Mouse (Mus musculus) CH12.LX (cell line): ENCODE data around the gene AW551984. TPM values are rescaled to one million over a fixed set of nuclear protein-coding genes. Genes with fewer than 3 reads are reported as not detected.

Experiments
- DNase-seq: peaks from one replicate; pipeline ENCODE4 v3.0.0-alpha.2; 2013; ENCODE audit errors: extremely low read depth
- H3K27ac ChIP-seq: 2 replicates; pipeline ENCODE4 v1.5.1; 2012; ENCODE audit warnings: low read depth, mild to moderate bottlenecking, control low read depth, moderate library complexity; ENCODE audit not compliant: insufficient read depth
- H3K27me3 ChIP-seq: replicated peaks from 2 replicates; pipeline ENCODE3; 2012; ENCODE audit warnings: inconsistent platforms
- H3K36me3 ChIP-seq, 2 experiments: replicated peaks in 1 of 2; 2 replicates each; pipeline versions ENCODE3 to v1.6.1; 2012; ENCODE audit warnings: inconsistent platforms in 1 of 2, low read length in 1 of 2, mild to moderate bottlenecking in 1 of 2, mixed read lengths in 1 of 2, moderate library complexity in 1 of 2; ENCODE audit not compliant: control insufficient read depth in 1 of 2, insufficient read depth in 1 of 2
- H3K4me1 ChIP-seq, 2 experiments: 2 replicates each; pipeline ENCODE4 v1.6.1; 2012; ENCODE audit warnings: inconsistent platforms in 1 of 2, moderate library complexity in 1 of 2; ENCODE audit not compliant: insufficient read depth in 2 of 2, control insufficient read depth in 1 of 2
- H3K4me2 ChIP-seq: 2 replicates; pipeline ENCODE4 v1.6.1; 2012; ENCODE audit warnings: low read depth, mild to moderate bottlenecking, control low read depth; ENCODE audit not compliant: poor library complexity, insufficient read depth, severe bottlenecking
- H3K4me3 ChIP-seq, 3 experiments: fragments of 150-350 bp in 1 of 3; sonication (generic) in 1 of 3; replicated peaks in 1 of 3; 2 replicates each; pipeline versions ENCODE3 to v1.5.1; 2011 to 2012; ENCODE audit warnings: low read depth in 2 of 3, low read length in 2 of 3, mild to moderate bottlenecking in 2 of 3, moderate library complexity in 2 of 3, control low read depth in 1 of 3, improper control_type of control experiment in 1 of 3, inconsistent platforms in 1 of 3, mixed read lengths in 1 of 3; ENCODE audit not compliant: poor library complexity in 1 of 3
- H3K79me2 ChIP-seq: replicated peaks from 2 replicates; pipeline ENCODE4 v1.6.1; 2012; ENCODE audit warnings: mild to moderate bottlenecking, moderate library complexity; ENCODE audit not compliant: control insufficient read depth, poor library complexity, insufficient read depth, severe bottlenecking; ENCODE audit errors: extremely low read depth
- H3K9ac ChIP-seq: 2 replicates; pipeline ENCODE4 v1.6.1; 2012; ENCODE audit warnings: low read depth, mild to moderate bottlenecking, control low read depth, moderate library complexity; ENCODE audit not compliant: insufficient read depth
- H3K9me3 ChIP-seq: replicated peaks from 2 replicates; pipeline ENCODE3; 2012; ENCODE audit warnings: low read length, inconsistent platforms, mixed read lengths
- BHLHE40 ChIP-seq: IDR thresholded peaks from 2 replicates; pipeline ENCODE4 v1.6.1; 2011; ENCODE audit warnings: mild to moderate bottlenecking, low read depth, low read length, improper control_type of control experiment
- CHD1 ChIP-seq: IDR thresholded peaks from 2 replicates; pipeline ENCODE4 v1.6.1; 2012; ENCODE audit warnings: low read depth, low read length, improper control_type of control experiment, inconsistent platforms
- CTCF ChIP-seq, 2 experiments: IDR thresholded peaks in 1 of 2; conservative IDR thresholded peaks in 1 of 2; 2 replicates each; pipeline ENCODE4 v1.5.1; 2011 to 2012; ENCODE audit warnings: low read depth in 2 of 2, low read length in 2 of 2, improper control_type of control experiment in 1 of 2, inconsistent platforms in 1 of 2, mild to moderate bottlenecking in 1 of 2, moderate library complexity in 1 of 2
- E2F4 ChIP-seq: IDR thresholded peaks from 2 replicates; pipeline ENCODE4 v1.6.1; 2011; ENCODE audit warnings: low read depth, low read length, improper control_type of control experiment; ENCODE audit not compliant: insufficient replicate concordance
- ETS1 ChIP-seq: conservative IDR thresholded peaks from 2 replicates; pipeline ENCODE4 v1.6.1; 2012; ENCODE audit warnings: low read depth, mild to moderate bottlenecking, inconsistent platforms, low read length, improper control_type of control experiment, moderate library complexity
- HCFC1 ChIP-seq: IDR thresholded peaks from 2 replicates; pipeline ENCODE4 v1.6.1; 2012; ENCODE audit warnings: low read depth, mild to moderate bottlenecking, inconsistent platforms, low read length, improper control_type of control experiment
- JUN ChIP-seq: IDR thresholded peaks from 2 replicates; pipeline ENCODE4 v1.6.1; 2011; ENCODE audit warnings: low read depth, mild to moderate bottlenecking, low read length, improper control_type of control experiment, moderate library complexity; ENCODE audit not compliant: insufficient read depth
- JUND ChIP-seq: conservative IDR thresholded peaks from 2 replicates; pipeline ENCODE4 v1.6.1; 2011; ENCODE audit warnings: low read depth, low read length, improper control_type of control experiment
- MAFK ChIP-seq: IDR thresholded peaks from 2 replicates; pipeline ENCODE4 v1.6.1; 2011; ENCODE audit warnings: low read length, improper control_type of control experiment; ENCODE audit not compliant: insufficient replicate concordance
- MYC ChIP-seq: IDR thresholded peaks from 2 replicates; pipeline ENCODE4 v1.6.1; 2011; ENCODE audit warnings: low read depth, mild to moderate bottlenecking, improper control_type of control experiment, low read length
- NELFE ChIP-seq: IDR thresholded peaks from 2 replicates; pipeline ENCODE4 v1.6.1; 2011; ENCODE audit warnings: low read depth, low read length, improper control_type of control experiment
- NRF1 ChIP-seq: IDR thresholded peaks from 2 replicates; pipeline ENCODE4 v1.6.1; 2014; ENCODE audit warnings: low read depth, mild to moderate bottlenecking, inconsistent platforms, low read length, improper control_type of control experiment, moderate library complexity
- PAX5 ChIP-seq: IDR thresholded peaks from 2 replicates; pipeline ENCODE4 v1.6.1; 2012; ENCODE audit warnings: low read length, inconsistent platforms, mixed read lengths
- POLR2A ChIP-seq: IDR thresholded peaks from 2 replicates; pipeline ENCODE4 v1.6.1; 2011; ENCODE audit warnings: low read depth, mild to moderate bottlenecking, improper control_type of control experiment, low read length
- RCOR1 ChIP-seq: conservative IDR thresholded peaks from 2 replicates; pipeline ENCODE4 v1.6.1; 2012; ENCODE audit warnings: low read depth, mild to moderate bottlenecking, inconsistent platforms, low read length, improper control_type of control experiment
- USF1 ChIP-seq: IDR thresholded peaks from 2 replicates; pipeline ENCODE4 v1.6.1; 2014; ENCODE audit warnings: low read depth, mild to moderate bottlenecking, inconsistent platforms, low read length, improper control_type of control experiment
- ZC3H11A ChIP-seq: IDR thresholded peaks from 2 replicates; pipeline ENCODE4 v1.6.1; 2012; ENCODE audit warnings: low read depth, mild to moderate bottlenecking, inconsistent platforms, low read length, improper control_type of control experiment
- ZNF384 ChIP-seq: IDR thresholded peaks from 2 replicates; pipeline ENCODE4 v1.6.1; 2012; ENCODE audit warnings: low read depth, low read length, improper control_type of control experiment, inconsistent platforms
- dilution Hi-C: fragments of 300-500 bp; cut with MboI; formaldehyde crosslinking; loops from 2 replicates; pipeline ENCODE4 v1.14.3; 2020; ENCODE audit warnings: low sequenced_read_pairs; ENCODE audit not compliant: extremely low pct_unique_long_range_greater_than_20kb, extremely low pct_ligation_motif_present
- in situ Hi-C: fragments of 300-500 bp; cut with MboI; formaldehyde crosslinking; loops from 3 replicates; pipeline ENCODE4 v1.14.3; 2019; ENCODE audit warnings: low sequenced_read_pairs, low pct_ligation_motif_present, low pct_unique_long_range_greater_than_20kb, mixed read lengths
- polyA plus RNA-seq: library from polyadenylated mRNA; unstranded; fragments of >175 nt; gene quantifications from 2 replicates; pipeline ENCODE4 v1.2.1, GENCODE M21; 2012; ENCODE audit warnings: low read depth; ENCODE audit not compliant: insufficient read length
- total RNA-seq, 2 experiments: library from RNA; depleted of rRNA; stranded (reverse); fragments of 300-350 nt in 1 of 2; fragments of >200 nt in 1 of 2; gene quantifications; 2 replicates each; pipeline ENCODE4 v1.2.3; 2012 to 2014

Gene AW551984
- total and polyA plus RNA-seq, 3 experiments, result not detected

- in situ Hi-C loops, result no loop called here
- H3K79me2 ChIP-seq, result no peaks in the 10 kb centered on the region
These were observed 20.5 kb upstream of the AW551984 start for GRCm38 (mm10) chr9:39624711-39625110.

GRCm38 (mm10) chr9:39623783-39624182 is 19.6 kb upstream of the AW551984 start:
- no peak for DNase-seq
- Histone ChIP-seq H3K27ac (no peak overlapping the region), H3K9ac (no peak overlapping the region), H3K4me1 (peaks cover 0 to 4% of the 10 kb centered on the region in 2 experiments; a peak in 2 of 4 replicates), H3K36me3 (no peaks in the 10 kb centered on the region), H3K4me3 (no peak overlapping the region), H3K79me2 (no peaks in the 10 kb centered on the region), H3K27me3 (no peaks in the 10 kb centered on the region), H3K9me3 (no peaks in the 10 kb centered on the region), H3K4me2 (no peak overlapping the region)
- dilution Hi-C loops (no loop called here), in situ Hi-C loops (no loop called here)
- TF ChIP-seq MYC (no peak), POLR2A (no peak), HCFC1 (no peak), CHD1 (no peak), E2F4 (no peak), NELFE (no peak), JUN (no peak), RCOR1 (no peak), NRF1 (no peak), ETS1 (no peak)

More at GRCm38 (mm10) chr9:39624711-39625110, 20.5 kb upstream of the AW551984 start:
- Histone ChIP-seq H3K27me3 (no peaks in the 10 kb centered on the region), H3K9me3 (no peaks in the 10 kb centered on the region), H3K36me3 (no peaks in the 10 kb centered on the region), H3K9ac (no peak overlapping the region), H3K4me1 (peaks cover 0 to 6% of the 10 kb centered on the region in 2 experiments; a peak in 2 of 4 replicates), H3K4me3 (no peak overlapping the region), H3K27ac (no peak overlapping the region), H3K4me2 (no peak overlapping the region)
- dilution Hi-C loops, result no loop called here
- TF ChIP-seq PAX5 (no peak), CHD1 (no peak), JUND (no peak), ZC3H11A (no peak), CTCF (conservative IDR thresholded peaks at IDR 0.05 in 1 of 2, IDR thresholded peaks at IDR 0.05 in 1 of 2; ENCODE audit: low read depth in 2 of 2, low read length in 2 of 2) (no peak), MAFK (no peak), ZNF384 (no peak), USF1 (no peak), BHLHE40 (no peak)
- DNase-seq, result no peak
